ENCODE assay signal across 7 mouse cellular contexts in the genomic region with DNA sequence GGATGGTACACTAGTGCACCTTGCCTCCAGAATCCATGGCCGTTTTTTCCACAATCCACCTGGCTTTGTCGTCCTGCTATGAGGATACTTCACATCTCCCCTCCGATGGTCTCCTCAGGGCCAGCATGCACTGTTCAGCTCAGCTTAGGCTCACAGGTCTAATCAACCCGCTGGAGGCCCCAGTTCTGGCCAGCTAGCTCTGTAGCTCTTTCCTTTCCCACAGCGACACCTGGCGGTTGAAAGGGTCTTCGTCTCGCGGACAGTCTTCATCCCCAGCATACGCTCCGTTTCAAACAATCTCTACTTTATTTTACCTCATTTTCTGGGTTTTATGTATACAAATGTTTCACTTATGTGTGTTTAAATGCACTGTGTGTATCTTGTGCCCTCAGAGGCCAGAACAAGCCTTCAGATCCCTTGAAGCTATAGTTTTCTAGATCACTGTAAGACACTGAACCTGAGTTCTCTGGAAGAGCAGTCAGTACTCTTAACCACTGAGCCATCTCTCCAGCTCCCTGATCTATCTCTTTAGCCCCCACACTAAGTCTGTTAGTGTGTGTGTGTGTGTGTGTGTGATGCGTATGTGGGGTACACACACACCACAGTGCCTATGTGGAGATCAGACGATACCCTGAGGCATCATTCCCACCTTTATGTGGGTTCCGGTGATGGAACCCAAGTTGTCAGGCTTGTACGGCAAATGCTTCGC. TPM values are rescaled to one million over a fixed set of nuclear protein-coding genes. Genes with fewer than 3 reads are reported as not detected.
DNase-seq lines count a peak whose midpoint lies in the region; ATAC-seq and TF ChIP-seq lines count a peak whose summit lies in the region.

No protein-coding gene starts in this region.

- H3K4me1 ChIP-seq in heart, adult 2 months (ENCODE audit: control insufficient read depth, insufficient read depth, low read length): peaks cover 1% of the 10 kb centered on the region; the same call in 1 of the 2 replicates
- H3K4me1 ChIP-seq in limb, embryonic 11.5 days (ENCODE audit: control insufficient read depth, insufficient read depth, low read length): no peaks in the 10 kb centered on the region
- H3K4me1 ChIP-seq in midbrain, embryonic 13.5 days (replicated peaks): 0 out of 2 replicates have a peak, but pooled peaks cover 3% of the 10 kb centered on the region

- H3K27me3 ChIP-seq in heart, adult 2 months (ENCODE audit: control insufficient read depth, insufficient read depth, low read length): no peaks in the 10 kb centered on the region
- no peaks in the 10 kb centered on the region for H3K27me3 ChIP-seq in limb, embryonic 11.5 days (ENCODE audit: control insufficient read depth, insufficient read depth, low read length)
- 0 out of 2 replicates have a peak, but pooled peaks cover 9% of the 10 kb centered on the region for H3K27me3 ChIP-seq in midbrain, embryonic 13.5 days

- peak; percentile 51; the same call in 1 of the 2 replicates for ATAC-seq in limb, embryonic 11.5 days (ENCODE audit: insufficient number of reproducible peaks, low FRiP score, low TSS enrichment, low read depth)
- peak; percentile 94 for ATAC-seq in midbrain, embryonic 13.5 days

- DNase-seq in adrenal gland, postnatal 10 days: peak; percentile 95
- peak; percentile 86 for DNase-seq in embryo, embryonic 9.5 days (ENCODE audit: extremely low spot score)
- peak; percentile 83 to 90 for DNase-seq in heart, adult 2 months
- peak; percentile 92 for DNase-seq in kidney, adult 18-20 months
- DNase-seq in limb, embryonic 11.5 days (ENCODE audit: low spot score): peak; percentile 96
- DNase-seq in skeletal muscle tissue, adult 2 months (ENCODE audit: low read depth, low spot score): peak; percentile 80

- no peak overlapping the region for H3K27ac ChIP-seq in heart, adult 2 months
- H3K27ac ChIP-seq in limb, embryonic 11.5 days (replicated peaks; ENCODE audit: low read depth, low read length): no peak overlapping the region
- H3K27ac ChIP-seq in midbrain, embryonic 13.5 days: no peak overlapping the region

- H3K9ac ChIP-seq in heart, adult 2 months (ENCODE audit: low read depth, low read length): no peak overlapping the region
- H3K9ac ChIP-seq in limb, embryonic 11.5 days (ENCODE audit: low read length): no peak overlapping the region
- H3K9ac ChIP-seq in midbrain, embryonic 13.5 days (replicated peaks): peak overlapping the region; percentile 5; the same call in 1 of the 2 replicates

- peak; percentile 88 for TF ChIP-seq CTCF in heart, adult 2 months (IDR thresholded peaks at IDR 0.05)

- TF ChIP-seq POLR2A in heart, adult 2 months (IDR thresholded peaks at IDR 0.05; ENCODE audit: insufficient read depth, low read depth, low read length): no peak

- WGBS in heart, adult 2 months: 26% methylated on average over 16 of the region's 16 CpGs
- WGBS in limb, embryonic 11.5 days: 32% methylated on average over 16 of the region's 16 CpGs
- WGBS in midbrain, embryonic 13.5 days: 29% methylated on average over 16 of the region's 16 CpGs

- 0 out of 2 replicates have a peak, but pooled peaks have one; percentile 60 for TF ChIP-seq EP300 in heart, adult 2 months (IDR thresholded peaks at IDR 0.05; ENCODE audit: insufficient read depth, low read depth, low read length)

- H3K4me3 ChIP-seq in heart, adult 2 months: no peak overlapping the region
- H3K4me3 ChIP-seq in limb, embryonic 11.5 days (ENCODE audit: low read depth, low read length): no peak overlapping the region
- no peak overlapping the region for H3K4me3 ChIP-seq in midbrain, embryonic 13.5 days (replicated peaks)

- H3K36me3 ChIP-seq in heart, adult 2 months (ENCODE audit: control insufficient read depth, insufficient read depth, low read length): no peaks in the 10 kb centered on the region
- no peaks in the 10 kb centered on the region for H3K36me3 ChIP-seq in limb, embryonic 11.5 days (ENCODE audit: control insufficient read depth, insufficient read depth, low read length)
- H3K36me3 ChIP-seq in midbrain, embryonic 13.5 days: no peaks in the 10 kb centered on the region

- H3K4me2 ChIP-seq in limb, embryonic 11.5 days (ENCODE audit: low read depth, severe bottlenecking): no peak overlapping the region
- H3K4me2 ChIP-seq in midbrain, embryonic 13.5 days (replicated peaks): no peak overlapping the region

- no peaks in the 10 kb centered on the region for H3K79me2 ChIP-seq in heart, adult 2 months (replicated peaks; ENCODE audit: control insufficient read depth, insufficient read depth, low read length)

- H3K9me3 ChIP-seq in limb, embryonic 11.5 days (ENCODE audit: control insufficient read depth, low read length): no peaks in the 10 kb centered on the region
- no peaks in the 10 kb centered on the region for H3K9me3 ChIP-seq in midbrain, embryonic 13.5 days

- intact Hi-C loops in heart, adult 2 months (cut with DNase I): loop anchor here (1.0 kb wide), 1 partner anchor 60 kb away; no protein-coding TSS in a partner anchor

RNA-seq across cellular contexts. Expression of a gene that starts 6.3 kb away (rescaled TPM):
- total RNA-seq in adrenal gland, postnatal 10 days (2021): 10 to 100 TPM; 13.4 to 15.5 TPM
- total RNA-seq in heart, adult 2 months (2021): 1 to 10 TPM; 3.2 to 3.3 TPM
- polyA plus RNA-seq in heart, adult 2 months (2012; rRNA removed): 8.5 and 9.5 TPM in 2 replicates
- polyA plus RNA-seq in limb, embryonic 11.5 days (2014; fragmentation: Nextera tagmentation; extraction: Ambion mirVana): 5.4 and 5.7 TPM in 2 replicates
- polyA plus RNA-seq in midbrain, embryonic 13.5 days (2015; fragmentation: Nextera tagmentation; extraction: Ambion mirVana): 28.8 and 31.1 TPM in 2 replicates

RNA-seq across cellular contexts. Expression of a gene that starts 42.3 kb away (rescaled TPM):
- total RNA-seq in adrenal gland, postnatal 10 days (2021): 10 to 100 TPM; 37.8 to 47.6 TPM
- total RNA-seq in heart, adult 2 months (2021): 10 to 100 TPM; 11.9 to 14.6 TPM
- polyA plus RNA-seq in heart, adult 2 months (2012; rRNA removed): 19.1 and 25.9 TPM in 2 replicates
- polyA plus RNA-seq in limb, embryonic 11.5 days (2014; fragmentation: Nextera tagmentation; extraction: Ambion mirVana): 17.7 and 18.9 TPM in 2 replicates
- 28.7 and 29.7 TPM in 2 replicates for polyA plus RNA-seq in midbrain, embryonic 13.5 days (2015; fragmentation: Nextera tagmentation; extraction: Ambion mirVana)

RNA-seq across cellular contexts. Expression of a gene that starts 42.5 kb away (rescaled TPM):
- 100 to 1,000 TPM; 102 to 104 TPM for total RNA-seq in adrenal gland, postnatal 10 days (2021)
- total RNA-seq in heart, adult 2 months (2021): 100 to 1,000 TPM; 117 to 138 TPM
- polyA plus RNA-seq in heart, adult 2 months (2012; rRNA removed): 67.3 and 85.2 TPM in 2 replicates
- polyA plus RNA-seq in limb, embryonic 11.5 days (2014; fragmentation: Nextera tagmentation; extraction: Ambion mirVana): 20.3 and 20.4 TPM in 2 replicates
- 21.4 and 23.4 TPM in 2 replicates for polyA plus RNA-seq in midbrain, embryonic 13.5 days (2015; fragmentation: Nextera tagmentation; extraction: Ambion mirVana)

RNA-seq across cellular contexts. Expression of a gene that starts 57.1 kb away (rescaled TPM):
- 10 to 100 TPM; 60.2 to 62.6 TPM for total RNA-seq in adrenal gland, postnatal 10 days (2021)
- 10 to 100 TPM; 12.4 to 15.9 TPM for total RNA-seq in heart, adult 2 months (2021)
- 20.8 and 22.3 TPM in 2 replicates for polyA plus RNA-seq in heart, adult 2 months (2012; rRNA removed)
- polyA plus RNA-seq in limb, embryonic 11.5 days (2014; fragmentation: Nextera tagmentation; extraction: Ambion mirVana): 174 and 185 TPM in 2 replicates
- polyA plus RNA-seq in midbrain, embryonic 13.5 days (2015; fragmentation: Nextera tagmentation; extraction: Ambion mirVana): 51.7 and 56.8 TPM in 2 replicates
